Mouse (Mus musculus) cerebellum, postnatal 36 days (tissue): Measurements from ENCODE around the gene Mcoln1.
A peak's percentile ranks its signal among the peaks of the same experiment; 100 is the strongest.

Source experiments
- DNase-seq, 2 experiments: peaks; one replicate each; pipeline ENCODE4 v3.0.0; 2021 to 2022; ENCODE audit warnings: mixed read lengths in 2 of 2

Gene Mcoln1

DNA sequence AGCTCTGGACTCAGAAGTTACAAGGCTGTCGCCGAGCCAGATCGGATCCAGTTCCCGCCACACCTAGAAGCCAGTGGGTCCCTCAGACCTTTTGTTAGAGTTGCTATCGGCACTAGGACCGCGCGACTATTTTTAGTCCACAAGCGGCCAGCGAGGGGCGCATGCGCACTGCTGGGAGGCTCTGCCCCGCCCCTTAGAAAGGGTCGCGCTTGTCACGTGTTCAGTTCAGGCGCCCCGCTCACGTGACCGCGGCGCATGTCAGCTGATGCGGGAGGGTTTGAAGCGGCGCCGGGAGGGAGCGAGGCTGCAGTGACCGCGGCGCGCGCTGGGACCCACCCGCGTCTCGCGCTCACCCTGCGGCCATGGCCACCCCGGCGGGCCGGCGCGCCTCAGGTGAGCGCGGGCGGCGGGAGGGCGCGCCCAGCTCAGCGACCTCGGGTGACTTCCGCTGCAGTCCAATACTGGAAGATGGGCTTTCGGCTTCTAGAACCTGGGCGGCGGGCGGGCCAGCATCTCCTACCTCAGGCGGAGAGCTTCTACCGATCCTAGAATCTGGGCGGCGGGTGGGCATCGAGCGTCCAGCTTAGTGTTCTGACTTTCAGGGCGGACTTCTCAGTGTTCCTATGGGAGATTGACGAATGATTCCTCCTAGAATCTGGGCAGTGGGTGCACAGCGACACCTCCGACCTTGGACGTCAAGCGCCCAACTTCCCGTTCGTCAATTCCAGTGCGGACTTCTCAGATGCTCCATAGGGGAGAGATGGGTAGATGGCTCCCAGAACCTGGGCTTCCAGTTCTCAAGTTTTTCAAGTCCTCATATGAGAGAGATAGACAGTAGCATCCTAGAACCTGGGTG, at the start of gene Mcoln1:
Gene Mcoln1, plus strand, starts transcription at position 223 of the 856 bp plus-strand sequence.
- peak; percentile 98 for DNase-seq

DNA sequence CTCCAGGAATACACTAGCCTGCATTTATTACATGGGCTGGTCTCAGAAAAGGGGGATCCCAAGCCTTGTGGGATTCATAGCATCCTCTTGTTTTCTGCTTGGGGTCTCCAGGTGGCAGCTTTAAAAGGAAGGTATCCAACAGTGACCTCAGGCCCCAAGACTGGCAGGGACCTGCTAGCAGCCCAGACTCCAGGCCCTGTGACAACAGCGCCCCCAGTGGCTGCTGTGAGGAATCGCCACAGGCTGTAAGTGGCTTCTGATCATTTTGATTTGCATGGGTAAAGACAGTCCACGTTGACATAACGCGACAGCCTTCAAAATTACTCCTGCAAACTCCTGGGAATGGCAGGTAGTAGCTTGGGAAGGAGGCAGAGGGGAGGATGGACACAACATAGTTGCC, 49.6 kb upstream of the Mcoln1 start:
- DNase-seq: peak; percentile 64 to 70

GRCm38 (mm10) chr8:3451992-3452391, 48.3 kb upstream of the Mcoln1 start:
- no peak for DNase-seq

GRCm38 (mm10) chr8:3463248-3463647, 37.0 kb upstream of the Mcoln1 start:
- DNase-seq: no peak

DNA sequence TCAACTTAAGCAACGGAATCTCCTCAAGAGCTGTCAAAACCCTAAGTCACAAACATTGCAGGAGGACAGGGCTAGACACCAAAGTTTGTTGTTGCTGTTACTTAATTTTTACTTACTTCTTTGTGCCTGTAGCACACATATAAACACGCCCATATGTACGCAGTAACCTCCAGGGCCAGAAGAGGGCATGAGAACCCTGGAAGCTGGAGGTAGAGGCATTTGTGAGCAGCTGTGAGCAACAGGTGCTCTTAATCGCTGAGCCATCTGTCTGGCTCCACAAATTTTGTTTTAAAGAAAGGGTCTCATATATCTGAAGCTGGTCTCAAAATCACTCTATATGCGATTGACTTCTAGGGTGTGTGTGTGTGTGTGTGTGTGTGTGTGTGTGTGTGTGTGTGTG, 35.9 kb upstream of the Mcoln1 start:
- DNase-seq: no peak

DNA sequence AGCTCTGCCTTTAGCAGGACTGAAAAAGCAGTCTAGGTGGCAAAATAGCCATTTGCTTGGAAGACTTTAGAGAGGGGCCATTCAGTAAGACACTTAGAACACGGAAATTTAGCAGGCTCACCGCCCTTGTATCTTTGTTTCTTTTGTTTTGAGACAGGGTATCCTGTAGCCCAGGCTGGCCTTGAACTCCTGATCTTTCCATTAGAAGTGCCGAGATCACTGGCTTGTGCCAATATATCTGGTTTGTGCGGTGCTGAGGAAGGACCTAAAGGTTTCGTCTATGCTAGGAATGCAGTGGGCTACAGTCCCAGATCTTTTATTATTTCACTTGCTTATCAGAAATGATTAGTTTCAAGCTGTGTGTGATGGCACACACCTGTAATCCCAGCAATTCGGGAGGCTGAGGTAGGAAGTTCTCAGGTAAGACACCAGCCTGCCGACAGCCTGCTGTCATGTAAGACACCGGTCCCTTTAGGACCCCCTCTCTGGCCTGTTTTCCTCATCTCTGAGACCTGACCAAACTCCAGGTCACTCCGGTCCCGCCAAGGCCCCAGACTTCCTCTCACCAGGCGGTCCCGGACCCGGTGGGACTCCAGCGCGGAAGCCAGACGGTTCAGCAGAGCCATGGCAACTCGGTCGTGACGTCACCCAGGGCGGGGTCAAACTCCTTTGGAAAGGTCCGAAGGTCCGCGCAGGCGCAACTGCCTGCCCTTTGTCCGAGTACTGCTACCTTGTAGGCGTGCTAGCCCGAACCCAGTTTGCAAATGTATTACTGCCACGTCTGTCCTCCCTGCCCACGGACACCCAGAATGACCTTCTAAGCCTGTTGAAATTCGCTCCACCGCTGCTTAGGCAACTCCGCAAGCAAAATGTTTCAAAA, 33.0 kb upstream of the Mcoln1 start, which contains the start of gene Pex11g:
Gene Pex11g, minus strand, starts transcription at position 675 of the 880 bp plus-strand sequence.
- peak; percentile 98 for DNase-seq

GRCm38 (mm10) chr8:3467886-3468545, 32.2 kb upstream of the Mcoln1 start:
- no peak for DNase-seq

GRCm38 (mm10) chr8:3468838-3469237, 31.4 kb upstream of the Mcoln1 start:
- no peak for DNase-seq

GRCm38 (mm10) chr8:3470562-3470961, 29.7 kb upstream of the Mcoln1 start, which contains the start of gene Tex45:
Gene Tex45, plus strand, starts transcription at chr8:3470862.
- no peak for DNase-seq

GRCm38 (mm10) chr8:3475715-3476429, 24.4 kb upstream of the Mcoln1 start:
- DNase-seq: no peak

- DNase-seq: no peak
These were observed 20.0 kb upstream of the Mcoln1 start for GRCm38 (mm10) chr8:3480221-3480785.

DNA sequence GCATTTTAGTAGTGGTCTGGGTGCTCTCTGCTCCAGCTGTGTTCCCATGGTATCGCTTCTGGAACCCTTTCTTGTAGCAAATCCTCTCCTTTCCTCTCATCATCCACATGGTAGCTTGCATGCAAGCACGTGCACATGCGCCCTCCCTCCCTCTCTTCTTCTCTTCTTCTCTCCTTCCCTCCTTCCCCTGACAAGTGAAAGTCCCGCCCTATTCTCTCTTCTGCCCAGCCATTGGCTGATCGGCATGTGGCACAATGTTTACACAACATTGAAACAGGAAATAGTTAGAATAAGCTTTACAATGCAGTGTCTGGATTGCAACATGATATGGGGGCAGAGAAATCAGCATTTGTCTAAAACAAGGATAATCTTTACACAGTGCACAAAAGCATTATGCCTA, 18.7 kb upstream of the Mcoln1 start:
- DNase-seq: no peak

DNA sequence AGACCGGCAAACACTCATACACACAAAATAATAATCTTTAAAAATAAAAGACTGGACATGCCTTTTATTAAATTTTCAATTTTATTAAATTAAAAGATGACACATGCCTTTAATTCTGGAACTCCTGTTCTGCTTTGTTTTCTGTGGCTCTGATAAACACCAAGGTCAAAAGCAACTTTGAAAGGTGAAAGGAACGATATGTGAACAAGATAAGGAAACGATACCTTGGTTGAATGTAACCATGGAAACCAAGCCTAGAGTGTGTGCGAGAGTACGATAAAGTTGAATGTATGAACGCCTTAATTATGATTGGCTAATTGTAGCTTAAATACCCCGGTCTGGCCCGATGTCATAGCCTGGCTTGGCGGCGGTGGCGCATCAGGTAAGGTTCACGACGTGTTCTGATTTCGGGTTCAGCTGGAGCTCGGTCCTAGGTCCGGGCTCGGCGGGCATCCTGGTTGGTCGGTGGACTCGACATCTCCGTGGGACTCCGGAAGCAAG, 18.0 kb upstream of the Mcoln1 start:
- no peak for DNase-seq

DNA sequence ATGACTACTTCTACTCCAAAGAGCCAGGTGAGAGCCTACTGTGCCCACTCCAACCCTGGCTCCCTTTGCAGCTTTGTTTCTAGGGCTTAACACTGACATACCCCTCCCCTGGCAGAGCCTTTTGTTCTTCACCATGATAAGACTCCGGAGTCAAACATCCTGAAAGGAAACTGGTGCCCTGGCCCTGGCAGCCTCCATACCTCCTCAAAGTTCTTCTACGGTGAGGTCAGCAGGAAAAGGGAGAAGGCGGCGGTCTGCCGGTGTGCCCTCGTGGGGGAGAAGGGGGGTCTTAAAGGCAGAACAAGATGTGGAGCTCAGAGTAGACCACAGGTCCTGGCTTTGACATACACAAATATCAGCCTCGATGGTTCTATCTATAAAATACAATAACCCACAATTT, 16.7 kb upstream of the Mcoln1 start:
- DNase-seq: no peak

DNA sequence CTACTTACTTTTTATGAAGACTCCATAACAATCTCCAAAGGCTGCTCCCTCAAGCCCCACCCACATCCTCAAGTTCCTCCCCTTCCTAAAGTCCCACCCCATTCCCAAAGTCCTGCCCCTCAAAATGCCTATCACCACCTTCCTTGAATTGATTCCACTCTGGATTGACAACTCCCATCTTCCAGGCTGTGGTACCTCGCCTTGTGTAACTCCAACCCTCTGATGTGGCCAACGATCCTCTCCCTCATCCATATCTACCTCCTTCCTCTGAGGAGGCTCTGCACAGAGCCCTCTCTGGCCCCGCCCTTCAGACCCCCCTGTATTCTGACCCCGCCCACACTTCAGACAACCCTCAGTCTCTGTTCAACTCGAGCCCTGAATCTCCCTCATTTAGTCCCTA, 15.1 kb upstream of the Mcoln1 start:
- no peak for DNase-seq

- peak; percentile 72 to 81 for DNase-seq
These were observed 7.1 kb upstream of the Mcoln1 start, which contains the start of gene Zfp358 for GRCm38 (mm10) chr8:3492901-3493844. Gene Zfp358, plus strand, starts transcription at chr8:3493138.

DNA sequence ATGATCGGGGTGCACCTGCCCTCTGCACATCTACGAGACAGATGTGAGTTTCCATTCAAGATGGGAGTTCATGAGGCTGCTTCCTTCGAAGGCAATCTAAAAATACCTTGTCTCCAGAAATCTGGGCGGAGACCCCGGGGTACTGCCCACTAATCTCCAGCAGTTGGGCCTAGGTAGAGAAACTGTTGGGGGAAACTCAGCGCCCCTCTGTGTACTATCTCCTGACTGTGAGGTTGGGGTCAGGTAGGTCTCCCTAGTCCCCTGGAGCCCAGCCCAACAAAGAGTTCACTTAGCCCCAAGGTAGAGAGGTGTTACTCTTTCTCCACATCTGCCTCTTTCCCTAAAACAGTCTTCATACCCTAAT, 6.4 kb upstream of the Mcoln1 start:
- no peak for DNase-seq

DNA sequence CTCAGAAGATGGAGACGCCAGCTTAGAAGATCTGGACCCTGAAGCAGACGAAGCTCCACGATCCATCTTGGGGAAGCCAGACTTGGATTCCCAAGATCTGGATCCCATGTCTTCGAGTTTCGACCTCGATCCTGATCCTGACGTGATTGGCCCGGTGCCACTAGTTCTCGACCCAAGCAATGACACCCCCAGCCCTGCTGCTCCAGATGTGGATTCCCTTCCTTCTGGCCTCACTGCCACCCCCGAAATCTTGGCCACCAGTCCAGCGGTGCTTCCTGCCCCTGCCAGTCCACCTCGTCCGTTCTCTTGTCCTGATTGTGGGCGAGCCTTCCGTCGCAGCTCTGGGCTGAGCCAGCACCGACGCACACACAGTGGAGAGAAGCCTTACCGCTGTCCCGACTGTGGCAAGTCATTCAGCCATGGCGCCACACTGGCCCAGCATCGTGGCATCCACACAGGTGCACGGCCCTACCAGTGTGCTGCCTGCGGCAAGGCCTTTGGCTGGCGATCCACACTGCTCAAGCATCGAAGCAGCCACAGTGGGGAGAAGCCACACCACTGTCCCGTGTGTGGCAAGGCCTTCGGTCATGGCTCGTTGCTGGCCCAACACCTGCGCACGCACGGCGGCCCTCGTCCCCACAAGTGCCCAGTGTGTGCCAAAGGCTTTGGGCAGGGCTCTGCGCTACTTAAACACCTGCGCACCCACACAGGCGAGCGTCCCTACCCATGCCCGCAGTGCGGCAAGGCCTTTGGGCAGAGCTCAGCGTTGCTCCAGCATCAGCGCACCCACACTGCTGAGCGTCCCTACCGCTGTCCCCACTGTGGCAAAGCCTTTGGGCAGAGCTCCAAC, 4.5 kb upstream of the Mcoln1 start:
- no peak for DNase-seq

DNA sequence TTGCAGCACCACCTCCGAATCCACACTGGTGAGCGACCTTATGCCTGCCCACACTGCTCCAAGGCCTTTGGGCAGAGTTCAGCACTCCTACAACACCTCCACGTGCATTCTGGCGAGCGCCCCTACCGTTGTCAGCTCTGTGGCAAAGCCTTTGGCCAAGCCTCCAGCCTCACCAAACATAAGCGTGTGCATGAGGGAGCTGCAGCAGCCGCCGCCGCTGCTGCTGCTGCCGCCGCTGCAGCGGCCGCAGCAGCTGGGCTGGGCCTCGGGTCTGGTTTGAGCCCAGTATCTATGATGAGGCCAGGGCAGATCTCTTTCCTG, 3.9 kb upstream of the Mcoln1 start:
- no peak for DNase-seq

DNA sequence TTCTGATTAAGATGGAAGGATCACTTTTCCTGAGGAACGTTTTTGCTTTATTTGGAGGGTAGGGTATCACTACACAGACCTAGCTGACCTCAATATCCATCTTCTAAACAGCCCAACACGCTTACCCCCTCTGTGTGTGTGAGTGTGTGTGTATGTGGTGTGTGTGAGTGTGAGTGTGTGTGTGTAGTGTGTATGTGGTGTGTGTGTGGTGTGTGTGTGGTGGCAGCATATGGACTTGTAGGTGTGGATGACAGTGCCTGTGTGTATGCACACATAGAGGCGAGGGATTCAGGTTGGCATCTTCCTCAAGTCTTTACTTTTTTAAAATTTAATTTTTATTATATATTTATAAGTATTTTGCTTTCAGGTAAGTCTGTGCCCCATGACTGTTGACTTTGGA, 1.7 kb upstream of the Mcoln1 start:
- DNase-seq: no peak
